Mouse (Mus musculus): ENCODE measurements around the gene Fars2.

Gene Fars2

DNA sequence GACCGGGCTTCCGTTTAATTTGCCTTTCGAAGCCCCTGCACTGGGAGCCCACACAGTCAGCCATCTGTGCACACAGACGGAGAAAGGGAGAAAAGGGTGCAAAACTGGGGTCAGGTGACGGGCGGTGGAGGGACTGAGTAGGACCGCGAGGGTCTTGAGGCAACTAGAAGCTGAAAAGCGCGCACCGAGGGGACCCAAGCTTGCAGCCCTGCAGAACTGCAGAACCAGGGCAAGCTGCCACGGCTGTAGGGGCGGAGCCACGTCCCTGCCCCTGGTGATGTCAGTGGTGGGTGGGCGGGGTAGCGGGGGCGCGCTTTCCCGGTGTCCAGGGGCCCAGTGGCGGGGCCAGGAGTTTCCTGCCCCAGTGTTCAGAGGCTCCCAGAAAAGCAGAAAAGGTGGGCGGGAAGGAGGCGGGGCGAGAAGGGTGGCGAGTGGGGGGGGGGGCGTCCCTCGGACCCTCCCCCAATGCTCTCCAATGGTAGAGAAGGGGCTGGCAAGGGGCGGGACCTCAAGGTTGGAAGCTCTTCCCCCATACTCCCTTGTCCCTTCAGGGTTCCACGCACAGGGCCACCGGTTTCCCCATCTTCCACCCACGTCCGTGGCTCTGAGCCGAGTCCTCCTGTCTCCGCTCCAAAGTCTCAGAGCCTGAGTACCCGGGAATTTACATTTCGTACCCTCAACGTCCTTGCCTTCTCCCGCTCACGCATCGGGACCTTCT lies 618.8 kb downstream of the Fars2 start:
- DNase-seq = no peak

GRCm38 (mm10) chr13:36736619-36736996 lies 619.4 kb downstream of the Fars2 start:
- no peak for DNase-seq

- no peak for DNase-seq
Measured at GRCm38 (mm10) chr13:36750056-36750455, 632.8 kb downstream of the Fars2 start.

DNA sequence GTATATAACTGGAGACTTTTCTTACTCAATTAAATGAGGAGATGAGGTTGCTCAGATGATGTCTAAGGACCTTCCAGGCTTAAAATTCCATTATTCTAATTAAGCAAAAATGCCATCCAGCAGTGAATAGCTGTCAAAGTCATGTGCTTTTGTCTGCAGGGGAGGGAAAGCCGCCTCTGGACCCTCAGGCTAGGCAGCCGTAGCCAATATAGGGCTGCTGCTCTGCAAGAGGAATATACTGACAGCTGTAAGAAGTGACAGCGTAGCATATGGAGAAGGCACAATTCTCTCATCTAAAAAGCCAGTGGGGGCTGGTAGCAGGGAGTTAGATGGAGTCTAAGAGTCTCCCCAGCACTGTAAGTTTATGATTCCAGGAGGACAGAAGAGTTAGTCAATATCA lies 634.6 kb downstream of the Fars2 start:
- no peak for DNase-seq

GRCm38 (mm10) chr13:36766801-36767200 lies 649.6 kb downstream of the Fars2 start:
- DNase-seq = no peak

All from kidney, postnatal 25 days (tissue).